Mouse (Mus musculus) activated CD4-positive, CD25-positive, alpha-beta regulatory T cell, adult 4 months (primary cell): ENCODE measurements around the gene Sin3a. TPM values are rescaled to one million over a fixed set of nuclear protein-coding genes. Genes with fewer than 3 reads are reported as not detected.

Source experiments
- polyA plus RNA-seq, 2 experiments: library from polyadenylated mRNA; unstranded; fragments of 100-300 nt; shearing (Covaris generic); gene quantifications; one replicate each; pipeline ENCODE4 v1.2.1; 2017

Gene Sin3a
- polyA plus RNA-seq, 2 experiments from 2014 or later: 31.7 to 33.5 TPM

Other genes starting within 250 kb of the Sin3a start
- not detected for gene Odf3l1, start 207.4 kb upstream of the Sin3a start, polyA plus RNA-seq
- under 1 TPM in 1 of 2 experiments, not detected in 1; 0.33 TPM for gene Cspg4, start 207.0 kb upstream of the Sin3a start, polyA plus RNA-seq
- gene Snx33, start 143.7 kb upstream of the Sin3a start, polyA plus RNA-seq: 1 to 10 TPM; 3.1 to 5.2 TPM
- gene Imp3, start 134.6 kb upstream of the Sin3a start, polyA plus RNA-seq: 10 to 100 TPM; 54.8 to 68.4 TPM
- 10 to 100 TPM; 16.2 to 21.2 TPM for gene Snupn, start 121.2 kb upstream of the Sin3a start, polyA plus RNA-seq
- 1 to 10 TPM; 3.5 to 4.1 TPM for gene Ptpn9, start 77.1 kb upstream of the Sin3a start, polyA plus RNA-seq
- 10 to 100 TPM; 38.8 to 51.6 TPM for gene Man2c1, start 58.6 kb downstream of the Sin3a start, polyA plus RNA-seq
- gene Neil1, start 76.3 kb downstream of the Sin3a start, polyA plus RNA-seq: 10 to 100 TPM; 18.0 to 33.4 TPM
- gene Commd4, start 86.3 kb downstream of the Sin3a start, polyA plus RNA-seq: 100 to 1,000 TPM; 264 to 293 TPM
- gene Trcg1, start 164.5 kb downstream of the Sin3a start, polyA plus RNA-seq: not detected
- 10 to 100 TPM; 14.7 to 22.8 TPM for gene 1700017B05Rik, start 190.6 kb downstream of the Sin3a start, polyA plus RNA-seq